Mouse (Mus musculus) MEL (cell line): Measurements from ENCODE around the gene Emc3. TPM values are rescaled to one million over a fixed set of nuclear protein-coding genes. Genes with fewer than 3 reads are reported as not detected.

Experiments
- DNase-seq: peaks from one replicate; pipeline ENCODE4 v3.0.0; 2011; ENCODE audit warnings: low read depth, low spot score
- H3K27ac ChIP-seq: 2 replicates; pipeline ENCODE4 v1.5.1; 2012; ENCODE audit warnings: low read depth, mild to moderate bottlenecking, control low read depth, low read length, moderate library complexity; ENCODE audit not compliant: control insufficient read depth
- H3K27me3 ChIP-seq, 2 experiments: fragments of 150-350 bp in 1 of 2; sonication (generic) in 1 of 2; 2 replicates each; pipeline ENCODE4 v1.6.1; 2012; ENCODE audit warnings: low read length in 2 of 2, mild to moderate bottlenecking in 2 of 2, improper control_type of control experiment in 1 of 2, moderate library complexity in 1 of 2; ENCODE audit not compliant: insufficient read depth in 2 of 2, control insufficient read depth in 1 of 2
- H3K36me3 ChIP-seq, 2 experiments: 2 replicates each; pipeline ENCODE4 v1.6.1; 2012 to 2014; ENCODE audit warnings: low read length in 2 of 2, improper control_type of control experiment in 1 of 2, inconsistent platforms in 1 of 2, mild to moderate bottlenecking in 1 of 2; ENCODE audit not compliant: insufficient read depth in 2 of 2, control insufficient read depth in 1 of 2
- H3K4me1 ChIP-seq, 2 experiments: fragments of 150-350 bp in 1 of 2; sonication (generic) in 1 of 2; 2 replicates each; pipeline ENCODE4 v1.6.1; 2012; ENCODE audit warnings: low read length in 2 of 2, improper control_type of control experiment in 1 of 2, mild to moderate bottlenecking in 1 of 2; ENCODE audit not compliant: insufficient read depth in 2 of 2, control insufficient read depth in 1 of 2
- H3K4me3 ChIP-seq, 2 experiments: fragments of 150-350 bp in 1 of 2; sonication (generic) in 1 of 2; 2 replicates each; pipeline ENCODE4 v1.5.1; 2012; ENCODE audit warnings: low read depth in 2 of 2, low read length in 2 of 2, mild to moderate bottlenecking in 2 of 2, moderate library complexity in 2 of 2, control low read depth in 1 of 2, improper control_type of control experiment in 1 of 2; ENCODE audit not compliant: control insufficient read depth in 1 of 2, insufficient read depth in 1 of 2
- H3K79me2 ChIP-seq: 2 replicates; pipeline ENCODE4 v1.6.1; 2012; ENCODE audit warnings: mild to moderate bottlenecking, low read length, moderate library complexity; ENCODE audit not compliant: control insufficient read depth, poor library complexity, insufficient read depth
- H3K9ac ChIP-seq: 2 replicates; pipeline ENCODE4 v1.6.1; 2012; ENCODE audit warnings: low read depth, mild to moderate bottlenecking, control low read depth, low read length, moderate library complexity; ENCODE audit not compliant: control insufficient read depth, poor library complexity, severe bottlenecking
- H3K9me3 ChIP-seq: fragments of 150-350 bp; sonication (generic); replicated peaks from 2 replicates; pipeline ENCODE4 v1.6.1; 2012; ENCODE audit warnings: mild to moderate bottlenecking, low read length, improper control_type of control experiment, moderate library complexity; ENCODE audit not compliant: insufficient read depth
- BHLHE40 ChIP-seq: IDR thresholded peaks from 2 replicates; pipeline ENCODE4 v1.6.1; 2012; ENCODE audit warnings: low read depth, mild to moderate bottlenecking, inconsistent platforms, low read length, improper control_type of control experiment, borderline replicate concordance
- CHD2 ChIP-seq: IDR thresholded peaks from 2 replicates; pipeline ENCODE4 v1.6.1; 2011; ENCODE audit warnings: low read length, improper control_type of control experiment
- E2F4 ChIP-seq: IDR thresholded peaks from 2 replicates; pipeline ENCODE4 v1.6.1; 2011; ENCODE audit warnings: low read depth, low read length, improper control_type of control experiment, borderline replicate concordance
- GABPA ChIP-seq: IDR thresholded peaks from 2 replicates; pipeline ENCODE4 v1.6.1; 2012; ENCODE audit warnings: low read depth, mild to moderate bottlenecking, inconsistent platforms, low read length, improper control_type of control experiment, moderate library complexity
- GATA1 ChIP-seq: IDR thresholded peaks from 2 replicates; pipeline ENCODE4 v1.6.1; 2011; ENCODE audit warnings: low read depth, low read length, improper control_type of control experiment
- JUND ChIP-seq: IDR thresholded peaks from 2 replicates; pipeline ENCODE4 v1.6.1; 2011; ENCODE audit warnings: low read depth, mild to moderate bottlenecking, improper control_type of control experiment, low read length
- KAT2A ChIP-seq: conservative IDR thresholded peaks from 2 replicates; pipeline ENCODE4 v1.6.1; 2012; ENCODE audit warnings: low read depth, low read length, improper control_type of control experiment, inconsistent platforms
- MAX ChIP-seq: IDR thresholded peaks from 2 replicates; pipeline ENCODE4 v1.6.1; 2011; ENCODE audit warnings: low read length, improper control_type of control experiment
- MAZ ChIP-seq: IDR thresholded peaks from 2 replicates; pipeline ENCODE4 v1.6.1; 2012; ENCODE audit warnings: low read depth, mild to moderate bottlenecking, inconsistent platforms, low read length, improper control_type of control experiment
- MXI1 ChIP-seq: IDR thresholded peaks from 2 replicates; pipeline ENCODE4 v1.6.1; 2011; ENCODE audit warnings: mild to moderate bottlenecking, low read depth, low read length, improper control_type of control experiment
- MYB ChIP-seq: IDR thresholded peaks from 2 replicates; pipeline ENCODE4 v1.6.1; 2011; ENCODE audit warnings: mild to moderate bottlenecking, low read depth, low read length, improper control_type of control experiment
- MYC ChIP-seq: IDR thresholded peaks from 2 replicates; pipeline ENCODE4 v1.6.1; 2011; ENCODE audit warnings: low read depth, mild to moderate bottlenecking, low read length, improper control_type of control experiment, moderate library complexity
- NRF1 ChIP-seq: IDR thresholded peaks from 2 replicates; pipeline ENCODE4 v1.6.1; 2014; ENCODE audit warnings: low read depth, mild to moderate bottlenecking, inconsistent platforms, low read length, improper control_type of control experiment, moderate library complexity; ENCODE audit not compliant: poor library complexity, insufficient read depth, severe bottlenecking
- POLR2AphosphoS2 ChIP-seq: IDR thresholded peaks from 2 replicates; pipeline ENCODE4 v1.6.1; 2011; ENCODE audit warnings: low read length, improper control_type of control experiment
- RAD21 ChIP-seq: IDR thresholded peaks from 2 replicates; pipeline ENCODE4 v1.6.1; 2011; ENCODE audit warnings: mild to moderate bottlenecking, low read depth, low read length, improper control_type of control experiment
- RCOR1 ChIP-seq: IDR thresholded peaks from 2 replicates; pipeline ENCODE4 v1.6.1; 2012; ENCODE audit warnings: low read depth, mild to moderate bottlenecking, inconsistent platforms, low read length, improper control_type of control experiment
- UBTF ChIP-seq: IDR thresholded peaks from 2 replicates; pipeline ENCODE4 v1.6.1; 2012; ENCODE audit warnings: low read depth, mild to moderate bottlenecking, inconsistent platforms, low read length, improper control_type of control experiment, moderate library complexity, borderline replicate concordance; ENCODE audit not compliant: insufficient read depth
- USF1 ChIP-seq: IDR thresholded peaks from 2 replicates; pipeline ENCODE4 v1.6.1; 2014; ENCODE audit warnings: low read depth, mild to moderate bottlenecking, inconsistent platforms, low read length, improper control_type of control experiment, moderate library complexity
- USF2 ChIP-seq, 2 experiments: IDR thresholded peaks; 2 replicates each; pipeline ENCODE4 v1.6.1; 2011 to 2012; ENCODE audit warnings: improper control_type of control experiment in 2 of 2, low read length in 2 of 2, borderline replicate concordance in 1 of 2, inconsistent platforms in 1 of 2, low read depth in 1 of 2, mild to moderate bottlenecking in 1 of 2; ENCODE audit not compliant: insufficient read depth in 1 of 2
- ZMIZ1 ChIP-seq: IDR thresholded peaks from 2 replicates; pipeline ENCODE4 v1.6.1; 2012; ENCODE audit warnings: low read depth, mild to moderate bottlenecking, inconsistent platforms, low read length, improper control_type of control experiment, moderate library complexity
- polyA plus RNA-seq, 2 experiments: library from polyadenylated mRNA; stranded (reverse) in 1 of 2; unstranded in 1 of 2; fragments of >175 nt in 1 of 2; fragments of >200 nt in 1 of 2; gene quantifications; 2 replicates each; pipeline versions ENCODE4 v1.2.1 to v1.2.4; 2012; ENCODE audit warnings: low replicate concordance in 2 of 2, low read depth in 1 of 2; ENCODE audit not compliant: insufficient read length in 2 of 2, insufficient read depth in 1 of 2, missing spikeins in 1 of 2
- total RNA-seq: library from RNA; depleted of rRNA; stranded (reverse); fragments of 300-350 nt; gene quantifications from 2 replicates; pipeline ENCODE4 v1.2.3, GENCODE M21; 2012

Emc3 gene
- total and polyA plus RNA-seq, 3 experiments = 62.3 to 172 (median 73.1) TPM

- Histone ChIP-seq H3K79me2 (no peaks in the 10 kb centered on the region), H3K4me1 (no peaks in the 10 kb centered on the region), H3K36me3 (peaks cover 0 to 2% of the 10 kb centered on the region in 2 experiments; a peak in 1 of 4 replicates), H3K4me3 (no peak overlapping the region), H3K9me3 (no peaks in the 10 kb centered on the region), H3K27me3 (no peaks in the 10 kb centered on the region), H3K27ac (no peak overlapping the region), H3K9ac (no peak overlapping the region)
- DNase-seq = no peak
- TF ChIP-seq KAT2A (no peak), E2F4 (no peak), MXI1 (no peak), CHD2 (no peak), GATA1 (no peak), RAD21 (no peak), NRF1 (no peak), MYC (no peak), GABPA (no peak), BHLHE40 (no peak), ZMIZ1 (no peak)
Observed at GRCm38 (mm10) chr6:113579306-113579705, 47.9 kb upstream of the Emc3 start.

- H3K27ac ChIP-seq = no peak overlapping the region
- TF ChIP-seq POLR2AphosphoS2 (no peak), USF2 (IDR thresholded peaks at IDR 0.05; ENCODE audit: borderline replicate concordance in 1 of 2, insufficient read depth in 1 of 2, low read depth in 1 of 2, low read length in 2 of 2) (no peak), RCOR1 (no peak), MAZ (no peak), MYB (no peak), JUND (no peak), UBTF (no peak), MAX (no peak), USF1 (no peak), BHLHE40 (no peak)
- no peaks in the 10 kb centered on the region for H3K27me3 ChIP-seq
- H3K36me3 ChIP-seq = no peaks in the 10 kb centered on the region; a peak in 1 of 4 replicates
- H3K4me1 ChIP-seq = no peaks in the 10 kb centered on the region
- no peak overlapping the region for H3K4me3 ChIP-seq
- H3K9me3 ChIP-seq = no peaks in the 10 kb centered on the region
- no peaks in the 10 kb centered on the region for H3K79me2 ChIP-seq
- no peak for DNase-seq
- H3K9ac ChIP-seq = no peak overlapping the region
Observed at GRCm38 (mm10) chr6:113576044-113576443, 44.6 kb upstream of the Emc3 start.
